Mouse (Mus musculus) neural tube, embryonic 11.5 days (tissue): ENCODE data around the gene Megf11. TPM values are rescaled to one million over a fixed set of nuclear protein-coding genes. Genes with fewer than 3 reads are reported as not detected.

ENCODE experiments used
- ATAC-seq: fragments of 200-750 bp; cut with Nextera tagmentation; 2 replicates; pipeline ENCODE4 v1.8.0; 2017; ENCODE audit warnings: moderate number of reproducible peaks, mild to moderate bottlenecking, moderate TSS enrichment, moderate library complexity; ENCODE audit not compliant: insufficient read depth, low FRiP score, low TSS enrichment
- DNase-seq: peaks from one replicate; pipeline ENCODE4 v3.0.0-alpha.2; 2015; ENCODE audit warnings: low spot score
- H3K27ac ChIP-seq: fragments of 300-500 bp; sonication (generic); 2 replicates; pipeline ENCODE4 v1.5.1; 2014; ENCODE audit warnings: low read depth, mild to moderate bottlenecking, low read length
- H3K27me3 ChIP-seq: fragments of 300-500 bp; sonication (generic); 2 replicates; pipeline ENCODE4 v1.6.1; 2014; ENCODE audit warnings: mild to moderate bottlenecking, low read length, mixed read lengths; ENCODE audit not compliant: control insufficient read depth, insufficient read depth
- H3K36me3 ChIP-seq: fragments of 300-500 bp; sonication (generic); 2 replicates; pipeline ENCODE4 v1.6.1; 2014; ENCODE audit warnings: mild to moderate bottlenecking, low read length, moderate library complexity, mixed read lengths; ENCODE audit not compliant: control insufficient read depth, insufficient read depth
- H3K4me1 ChIP-seq: fragments of 300-500 bp; sonication (generic); 2 replicates; pipeline ENCODE4 v1.6.1; 2014; ENCODE audit warnings: low read length, mixed read lengths; ENCODE audit not compliant: control insufficient read depth, insufficient read depth
- H3K4me2 ChIP-seq: fragments of 300-500 bp; sonication (generic); 2 replicates; pipeline ENCODE4 v1.6.1; 2014; ENCODE audit warnings: low read depth, mild to moderate bottlenecking, moderate library complexity
- H3K4me3 ChIP-seq: fragments of 300-500 bp; sonication (generic); 2 replicates; pipeline ENCODE4 v1.5.1; 2014; ENCODE audit warnings: low read depth, low read length
- H3K9ac ChIP-seq: fragments of 300-500 bp; sonication (generic); 2 replicates; pipeline ENCODE4 v1.6.1; 2014; ENCODE audit warnings: mild to moderate bottlenecking, low read length
- H3K9me3 ChIP-seq: fragments of 300-500 bp; sonication (generic); 2 replicates; pipeline ENCODE4 v1.6.1; 2016; ENCODE audit warnings: low read length; ENCODE audit not compliant: control insufficient read depth
- WGBS: fragments of 180-500 bp; shearing (Covaris S2); extraction: QIAGEN DNeasy Blood & Tissue Kit; methylation state at CpG from one replicate; pipeline ENCODE4 v1.1.7; 2014; 5-methylcytosine and 5-hydroxymethylcytosine counted together
- polyA plus RNA-seq: library from polyadenylated mRNA; unstranded; fragments of >200 nt; fragmentation: Nextera tagmentation; extraction: Ambion mirVana; gene quantifications from 2 replicates; pipeline ENCODE4 v1.2.1, GENCODE M21; 2014

Gene Megf11
- polyA plus RNA-seq, 1 experiment from 2014 or later = 5.7 TPM

- peaks cover 9% of the 10 kb centered on the region for H3K4me1 ChIP-seq
- no peak overlapping the region for H3K4me2 ChIP-seq
- no peak overlapping the region for H3K4me3 ChIP-seq
- DNase-seq = no peak
- H3K9me3 ChIP-seq = no peaks in the 10 kb centered on the region
- H3K27ac ChIP-seq = peak overlapping the region; percentile 54; the same call in 1 of the 2 replicates
- no peaks in the 10 kb centered on the region for H3K27me3 ChIP-seq
- H3K36me3 ChIP-seq = no peaks in the 10 kb centered on the region
- ATAC-seq = no peak
- H3K9ac ChIP-seq = no peak overlapping the region
- WGBS = 50% methylated on average over 5 of the region's 5 CpGs
Observed at GRCm38 (mm10) chr9:64576143-64576878, 190.9 kb downstream of the Megf11 start.

GRCm38 (mm10) chr9:64577156-64577555 is 191.7 kb downstream of the Megf11 start:
- DNase-seq (no peak), ATAC-seq (no peak)
- Histone ChIP-seq H3K36me3 (no peaks in the 10 kb centered on the region), H3K4me1 (peaks cover 9% of the 10 kb centered on the region), H3K9ac (no peak overlapping the region), H3K4me3 (no peak overlapping the region), H3K4me2 (no peak overlapping the region), H3K27ac (no peak overlapping the region), H3K9me3 (no peaks in the 10 kb centered on the region), H3K27me3 (no peaks in the 10 kb centered on the region)
- WGBS = 60% methylated on average over 3 of the region's 3 CpGs

GRCm38 (mm10) chr9:64578014-64578413 is 192.6 kb downstream of the Megf11 start:
- Histone ChIP-seq H3K27me3 (no peaks in the 10 kb centered on the region), H3K9me3 (no peaks in the 10 kb centered on the region), H3K27ac (no peak overlapping the region), H3K9ac (no peak overlapping the region), H3K36me3 (no peaks in the 10 kb centered on the region), H3K4me3 (no peak overlapping the region), H3K4me1 (peaks cover 9% of the 10 kb centered on the region), H3K4me2 (no peak overlapping the region)
- ATAC-seq = no peak
- DNase-seq = no peak

- H3K27ac ChIP-seq = no peak overlapping the region
- H3K4me3 ChIP-seq = no peak overlapping the region
- H3K36me3 ChIP-seq = no peaks in the 10 kb centered on the region
- no peak overlapping the region for H3K9ac ChIP-seq
- H3K4me1 ChIP-seq = peaks cover 9% of the 10 kb centered on the region
- H3K4me2 ChIP-seq = no peak overlapping the region
- H3K9me3 ChIP-seq = no peaks in the 10 kb centered on the region
- no peak for ATAC-seq
- DNase-seq = no peak
- H3K27me3 ChIP-seq = no peaks in the 10 kb centered on the region
- WGBS = 100% methylated on average over 1 of the region's 1 CpGs
Observed at GRCm38 (mm10) chr9:64579306-64579705, 193.9 kb downstream of the Megf11 start.

GRCm38 (mm10) chr9:64586292-64586691 is 200.9 kb downstream of the Megf11 start:
- no peak for DNase-seq
- 34% methylated on average over 5 of the region's 5 CpGs for WGBS
- ATAC-seq = no peak

GRCm38 (mm10) chr9:64587991-64588390 is 202.6 kb downstream of the Megf11 start:
- Histone ChIP-seq H3K4me2 (no peak overlapping the region), H3K36me3 (no peaks in the 10 kb centered on the region), H3K9ac (no peak overlapping the region), H3K4me3 (no peak overlapping the region), H3K9me3 (no peaks in the 10 kb centered on the region), H3K4me1 (no peaks in the 10 kb centered on the region), H3K27ac (no peak overlapping the region), H3K27me3 (no peaks in the 10 kb centered on the region)
- WGBS = 89% methylated on average over 7 of the region's 7 CpGs
- DNase-seq = no peak
- no peak for ATAC-seq

More at GRCm38 (mm10) chr9:64586292-64586691, 200.9 kb downstream of the Megf11 start:
- H3K27ac ChIP-seq = no peak overlapping the region
- H3K9me3 ChIP-seq = no peaks in the 10 kb centered on the region
- H3K9ac ChIP-seq = no peak overlapping the region
- H3K4me1 ChIP-seq = no peaks in the 10 kb centered on the region
- H3K4me3 ChIP-seq = no peak overlapping the region
- no peaks in the 10 kb centered on the region for H3K27me3 ChIP-seq
- H3K36me3 ChIP-seq = no peaks in the 10 kb centered on the region
- no peak overlapping the region for H3K4me2 ChIP-seq

GRCm38 (mm10) chr9:64590634-64591041 is 205.2 kb downstream of the Megf11 start:
- Histone ChIP-seq H3K36me3 (no peaks in the 10 kb centered on the region), H3K9ac (no peak overlapping the region), H3K4me3 (no peak overlapping the region), H3K9me3 (no peaks in the 10 kb centered on the region), H3K4me1 (no peaks in the 10 kb centered on the region), H3K27ac (no peak overlapping the region), H3K27me3 (no peaks in the 10 kb centered on the region), H3K4me2 (no peak overlapping the region)
- WGBS = 64% methylated on average over 5 of the region's 5 CpGs
- ATAC-seq (no peak), DNase-seq (no peak)

- H3K4me1 ChIP-seq = no peaks in the 10 kb centered on the region
- no peaks in the 10 kb centered on the region for H3K9me3 ChIP-seq
- no peak overlapping the region for H3K4me2 ChIP-seq
- 81% methylated on average over 1 of the region's 1 CpGs for WGBS
- ATAC-seq = no peak
- no peaks in the 10 kb centered on the region for H3K27me3 ChIP-seq
- no peak overlapping the region for H3K27ac ChIP-seq
- no peak overlapping the region for H3K4me3 ChIP-seq
- H3K9ac ChIP-seq = no peak overlapping the region
- no peak for DNase-seq
- no peaks in the 10 kb centered on the region for H3K36me3 ChIP-seq
Observed at GRCm38 (mm10) chr9:64591436-64591835, 206.0 kb downstream of the Megf11 start.

- ATAC-seq (no peak), DNase-seq (no peak)
- Histone ChIP-seq H3K27me3 (no peaks in the 10 kb centered on the region), H3K4me1 (no peaks in the 10 kb centered on the region), H3K4me2 (no peak overlapping the region), H3K9me3 (no peaks in the 10 kb centered on the region), H3K36me3 (no peaks in the 10 kb centered on the region), H3K9ac (no peak overlapping the region), H3K27ac (no peak overlapping the region), H3K4me3 (no peak overlapping the region)
- WGBS = 64% methylated on average over 8 of the region's 8 CpGs
Observed at GRCm38 (mm10) chr9:64594442-64594841, 209.0 kb downstream of the Megf11 start.
